Mouse (Mus musculus) heart, adult 8-10 months (tissue): ENCODE measurements around the gene Trim43a. TPM values are rescaled to one million over a fixed set of nuclear protein-coding genes. Genes with fewer than 3 reads are reported as not detected.

Source experiments
- total RNA-seq, 4 experiments: library from RNA; stranded (reverse); gene quantifications; 2 replicates each; pipeline ENCODE4 v1.2.4; 2022

The Trim43a gene
- total RNA-seq, 4 experiments from 2014 or later: not detected

Other genes starting within 250 kb of the Trim43a start
- 10 to 100 TPM; 20.4 to 25.8 (median 21.8) TPM for gene Snx14, start 141.9 kb upstream of the Trim43a start, total RNA-seq
- gene Gm20537, start 124.3 kb upstream of the Trim43a start, total RNA-seq: 1 to 10 TPM in 1 of 4 experiments, under 1 TPM in 1, not detected in 2; 0.50 to 1.3 TPM
- 10 to 100 TPM; 52.1 to 62.3 (median 56.1) TPM for gene Syncrip, start 98.3 kb upstream of the Trim43a start, total RNA-seq
- gene Zfp949, start 32.9 kb upstream of the Trim43a start, total RNA-seq: 1 to 10 TPM; 5.4 to 8.6 (median 6.0) TPM
- 10 to 100 TPM; 12.0 to 19.5 (median 15.9) TPM for gene Mthfsl, start 139.4 kb downstream of the Trim43a start, total RNA-seq
- 1 to 10 TPM in 1 of 4 experiments, not detected in 3; 2.2 TPM for gene Bcl2a1d, start 151.0 kb downstream of the Trim43a start, total RNA-seq